Mouse (Mus musculus) myocyte (in vitro differentiated cells): ENCODE data around the gene Nrd1. TPM values are rescaled to one million over a fixed set of nuclear protein-coding genes. Genes with fewer than 3 reads are reported as not detected.

Experiments
- H3K27me3 ChIP-seq: one replicate; pipeline ENCODE4 v1.6.1; 2011; ENCODE audit not compliant: control insufficient read depth, insufficient read depth, insufficient read length
- H3K36me3 ChIP-seq: one replicate; pipeline ENCODE4 v1.6.1; 2011; ENCODE audit not compliant: control insufficient read depth, insufficient read depth
- H3K4me2 ChIP-seq: one replicate; pipeline ENCODE4 v1.6.1; 2011; ENCODE audit warnings: low read depth, control low read depth
- H3K4me3 ChIP-seq: one replicate; pipeline ENCODE4 v1.5.1; 2011; ENCODE audit warnings: mild to moderate bottlenecking, control low read depth, moderate library complexity
- H3K79me2 ChIP-seq: one replicate; pipeline ENCODE4 v1.6.1; 2011; ENCODE audit not compliant: control insufficient read depth, insufficient read depth
- H3ac ChIP-seq: one replicate; pipeline ENCODE4 v1.6.1; 2011; ENCODE audit not compliant: control insufficient read depth, insufficient read length
- CEBPB ChIP-seq: IDR thresholded peaks from 2 replicates; pipeline ENCODE4 v1.6.1; 2011; ENCODE audit warnings: mild to moderate bottlenecking, moderate library complexity; ENCODE audit not compliant: poor library complexity, insufficient read depth, severe bottlenecking
- E2F4 ChIP-seq: IDR thresholded peaks from one replicate; pipeline ENCODE4 v1.6.1; 2011; ENCODE audit warnings: mild to moderate bottlenecking, control low read depth, moderate library complexity; ENCODE audit not compliant: insufficient read depth
- MAX ChIP-seq: IDR thresholded peaks from one replicate; pipeline ENCODE4 v1.6.1; 2011; ENCODE audit warnings: low read depth, mild to moderate bottlenecking, control low read depth
- MYOD1 ChIP-seq, 3 experiments: IDR thresholded peaks; one replicate each; pipeline ENCODE4 v1.6.1; 2011; ENCODE audit warnings: control low read depth in 2 of 3, low read depth in 2 of 3, mild to moderate bottlenecking in 2 of 3, moderate library complexity in 1 of 3; ENCODE audit not compliant: insufficient read length in 2 of 3, control insufficient read depth in 1 of 3
- MYOG ChIP-seq, 3 experiments: IDR thresholded peaks; one replicate each; pipeline ENCODE4 v1.6.1; 2011; ENCODE audit warnings: control low read depth in 2 of 3, low read depth in 2 of 3, mild to moderate bottlenecking in 2 of 3; ENCODE audit not compliant: insufficient read length in 2 of 3, control insufficient read depth in 1 of 3, insufficient read depth in 1 of 3
- POLR2A ChIP-seq: IDR thresholded peaks from one replicate; pipeline ENCODE4 v1.6.1; 2011; ENCODE audit warnings: low read depth, mild to moderate bottlenecking, control low read depth, moderate library complexity; ENCODE audit not compliant: insufficient read length
- POLR2AphosphoS2 ChIP-seq: IDR thresholded peaks from one replicate; pipeline ENCODE4 v1.6.1; 2011; ENCODE audit warnings: low read depth, control low read depth; ENCODE audit not compliant: insufficient read length
- REST ChIP-seq: IDR thresholded peaks from one replicate; pipeline ENCODE4 v1.6.1; 2011; ENCODE audit warnings: mild to moderate bottlenecking, control low read depth, moderate library complexity; ENCODE audit not compliant: insufficient read depth, insufficient read length
- SRF ChIP-seq: IDR thresholded peaks from one replicate; pipeline ENCODE4 v1.6.1; 2011; ENCODE audit warnings: low read depth; ENCODE audit not compliant: control insufficient read depth, insufficient read length
- TCF12 ChIP-seq: IDR thresholded peaks from one replicate; pipeline ENCODE4 v1.6.1; 2011; ENCODE audit warnings: mild to moderate bottlenecking, control low read depth; ENCODE audit not compliant: poor library complexity, insufficient read depth, severe bottlenecking
- TCF3 ChIP-seq: IDR thresholded peaks from one replicate; pipeline ENCODE4 v1.6.1; 2011; ENCODE audit warnings: low read depth, control low read depth; ENCODE audit not compliant: insufficient read length
- USF1 ChIP-seq: IDR thresholded peaks from one replicate; pipeline ENCODE4 v1.6.1; 2011; ENCODE audit warnings: low read depth, mild to moderate bottlenecking, control low read depth, moderate library complexity
- polyA plus RNA-seq: library from polyadenylated mRNA; unstranded; fragments of >200 nt; fragmentation: generic; extraction: Trizol; gene quantifications from one replicate; pipeline ENCODE4 v1.2.1, GENCODE M21; 2012; ENCODE audit warnings: missing spikeins

Nrd1 gene
- polyA plus RNA-seq, 1 experiment = 55.8 TPM

DNA sequence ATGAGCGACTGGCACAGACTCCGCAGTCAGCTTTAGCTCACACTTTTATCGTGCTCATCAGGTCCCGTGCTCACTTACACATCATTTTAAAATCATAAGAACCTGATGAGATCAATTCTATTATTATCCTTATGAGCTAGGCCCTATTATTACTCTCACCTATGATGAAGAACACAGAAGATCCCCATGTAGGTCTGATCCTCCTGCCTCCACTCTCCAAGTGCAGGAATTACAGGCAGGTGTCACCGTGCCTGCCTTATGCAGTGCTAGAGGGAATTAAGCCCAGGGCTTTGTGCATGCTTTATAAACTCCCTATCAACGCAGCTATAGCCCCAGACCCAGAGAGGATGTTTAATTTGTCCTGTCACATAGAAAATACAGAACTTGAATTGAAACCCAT, 37.4 kb upstream of the Nrd1 start:
- no peak overlapping the region for H3ac ChIP-seq
- no peaks in the 10 kb centered on the region for H3K27me3 ChIP-seq
- TF ChIP-seq POLR2A (no peak), POLR2AphosphoS2 (no peak), TCF3 (no peak), TCF12 (no peak)
- H3K36me3 ChIP-seq = no peaks in the 10 kb centered on the region
- H3K4me3 ChIP-seq = no peak overlapping the region
- no peaks in the 10 kb centered on the region for H3K79me2 ChIP-seq
- no peak overlapping the region for H3K4me2 ChIP-seq

DNA sequence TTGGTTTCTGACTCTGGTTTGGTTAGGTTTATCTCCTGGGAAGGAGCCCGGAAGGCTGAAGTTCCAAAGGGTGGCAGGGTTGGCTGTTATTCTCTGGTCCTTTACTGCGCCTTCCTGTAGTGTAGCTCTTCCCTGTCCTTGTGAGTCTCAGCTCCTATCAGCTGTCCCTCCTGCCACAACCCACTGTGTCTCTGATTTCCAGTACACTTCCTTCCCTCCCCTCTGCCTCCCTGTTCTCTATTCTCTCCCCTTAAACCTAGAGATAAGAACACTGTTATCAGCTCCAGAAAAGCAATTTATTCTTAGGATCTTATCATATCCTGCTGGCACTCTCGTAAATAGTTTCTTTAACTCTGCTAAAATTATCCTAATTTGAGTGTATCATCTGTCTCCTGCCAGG, 30.9 kb upstream of the Nrd1 start:
- Histone ChIP-seq H3K79me2 (no peaks in the 10 kb centered on the region), H3K36me3 (no peaks in the 10 kb centered on the region), H3K27me3 (no peaks in the 10 kb centered on the region), H3K4me3 (no peak overlapping the region), H3ac (no peak overlapping the region), H3K4me2 (no peak overlapping the region)
- TF ChIP-seq SRF = no peak
- TF ChIP-seq CEBPB = no peak
- no peak for TF ChIP-seq E2F4
- TF ChIP-seq POLR2A = no peak

DNA sequence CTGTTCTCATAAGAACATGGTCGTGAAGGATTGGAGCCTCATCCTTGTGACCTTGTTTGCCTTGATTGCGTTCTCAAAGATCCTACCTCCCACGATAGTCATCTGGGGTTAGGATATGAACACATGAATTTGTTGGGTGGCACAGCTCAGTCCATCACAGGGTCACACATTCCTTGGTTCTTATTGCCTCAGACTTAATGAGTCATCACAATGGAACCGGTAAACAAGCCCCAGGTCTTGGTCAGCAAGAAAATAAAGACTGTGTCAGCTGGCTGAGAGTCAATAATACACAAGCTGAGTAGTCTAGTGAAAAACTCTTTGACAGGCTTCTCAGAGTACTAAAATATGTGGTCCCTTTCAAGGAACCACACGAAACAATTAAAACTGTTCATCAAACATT, 29.4 kb upstream of the Nrd1 start:
- Histone ChIP-seq H3K27me3 (no peaks in the 10 kb centered on the region), H3K4me3 (no peak overlapping the region), H3ac (no peak overlapping the region), H3K79me2 (no peaks in the 10 kb centered on the region), H3K4me2 (no peak overlapping the region), H3K36me3 (no peaks in the 10 kb centered on the region)
- TF ChIP-seq CEBPB = peak; percentile 72
- TF ChIP-seq REST = no peak
- no peak for TF ChIP-seq TCF12
- no peak for TF ChIP-seq MYOG (IDR thresholded peaks at IDR 0.05; ENCODE audit: control insufficient read depth in 1 of 3, insufficient read depth in 1 of 3, insufficient read length in 2 of 3, low read depth in 2 of 3)

DNA sequence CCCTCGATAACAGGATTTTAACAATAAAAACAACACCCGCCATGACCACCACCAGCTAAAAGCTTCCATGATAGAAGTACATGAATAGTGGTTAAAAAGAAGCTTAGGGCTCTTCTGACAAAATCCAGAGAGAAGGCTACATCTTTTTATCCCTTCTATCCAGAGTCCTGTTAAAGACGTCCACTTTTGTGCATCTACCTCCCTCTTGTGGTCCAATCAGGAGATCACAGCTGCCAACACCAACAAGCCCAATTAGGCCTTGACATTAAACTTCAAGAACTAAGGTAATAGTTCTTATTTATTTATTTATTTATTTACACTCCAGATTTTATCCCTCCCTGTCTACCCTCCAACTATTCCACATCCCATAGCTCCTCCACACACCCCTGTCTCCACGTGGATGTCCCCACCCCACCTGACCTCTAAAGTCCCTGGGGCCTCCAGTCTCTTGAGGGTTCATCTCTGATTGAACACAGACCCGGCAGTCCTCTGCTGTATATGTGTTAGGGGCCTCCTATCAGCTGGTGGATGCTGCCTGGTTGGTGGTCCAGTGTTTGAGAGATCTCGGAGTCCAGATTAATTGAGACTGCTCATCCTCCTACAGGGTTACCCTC, 23.9 kb upstream of the Nrd1 start:
- no peak overlapping the region for H3K4me3 ChIP-seq
- H3K36me3 ChIP-seq = no peaks in the 10 kb centered on the region
- no peak overlapping the region for H3ac ChIP-seq
- H3K27me3 ChIP-seq = no peaks in the 10 kb centered on the region
- no peaks in the 10 kb centered on the region for H3K79me2 ChIP-seq
- TF ChIP-seq USF1 (no peak), TCF12 (no peak), POLR2AphosphoS2 (no peak), SRF (no peak), E2F4 (no peak), POLR2A (no peak), MYOD1 (IDR thresholded peaks at IDR 0.05; ENCODE audit: control insufficient read depth in 1 of 3, insufficient read length in 2 of 3, low read depth in 2 of 3) (no peak), TCF3 (no peak), MYOG (IDR thresholded peaks at IDR 0.05; ENCODE audit: control insufficient read depth in 1 of 3, insufficient read depth in 1 of 3, insufficient read length in 2 of 3, low read depth in 2 of 3) (no peak), REST (no peak), CEBPB (no peak), MAX (no peak)
- no peak overlapping the region for H3K4me2 ChIP-seq

DNA sequence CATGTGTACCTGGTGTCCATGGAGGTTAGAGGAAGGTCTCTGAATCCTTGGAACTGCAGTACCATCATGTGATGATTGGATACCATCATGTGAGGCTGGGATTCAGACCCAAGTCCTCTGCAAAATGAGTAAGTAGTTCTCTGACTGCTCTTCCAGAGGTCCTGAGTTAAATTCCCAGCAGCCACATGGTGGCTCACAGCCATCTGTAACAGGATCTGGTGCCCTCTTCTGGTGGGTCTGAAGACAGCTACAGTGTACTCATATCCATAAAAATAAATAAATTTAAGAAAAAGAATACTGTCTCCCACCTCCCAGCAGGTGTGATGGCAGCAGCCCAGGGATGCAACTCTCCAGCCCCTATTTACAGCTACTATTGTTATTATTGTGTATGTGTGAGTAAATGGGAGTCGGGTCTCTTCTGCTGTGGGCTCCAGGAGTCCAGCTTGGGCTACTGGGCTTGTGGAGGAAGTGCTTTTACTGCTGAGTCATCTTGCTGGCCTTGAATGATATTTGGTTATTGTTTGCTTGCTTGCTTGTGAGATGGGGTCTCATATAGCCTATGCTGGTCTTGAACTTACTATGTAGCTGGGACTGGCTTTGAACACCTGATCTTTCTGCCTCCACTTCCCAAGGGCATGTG, 13.5 kb upstream of the Nrd1 start:
- no peak overlapping the region for H3K4me3 ChIP-seq
- TF ChIP-seq SRF = no peak
- TF ChIP-seq POLR2A = no peak
- TF ChIP-seq USF1 = no peak
- TF ChIP-seq MYOG (IDR thresholded peaks at IDR 0.05; ENCODE audit: control insufficient read depth in 1 of 3, insufficient read depth in 1 of 3, insufficient read length in 2 of 3, low read depth in 2 of 3) = no peak
- no peak for TF ChIP-seq E2F4
- TF ChIP-seq MYOD1 (IDR thresholded peaks at IDR 0.05; ENCODE audit: control insufficient read depth in 1 of 3, insufficient read length in 2 of 3, low read depth in 2 of 3) = no peak
- TF ChIP-seq CEBPB = no peak
- TF ChIP-seq MAX = no peak
- TF ChIP-seq TCF3 = no peak
- no peak for TF ChIP-seq POLR2AphosphoS2
- TF ChIP-seq TCF12 = no peak
- TF ChIP-seq REST = no peak
- no peaks in the 10 kb centered on the region for H3K79me2 ChIP-seq
- no peak overlapping the region for H3K4me2 ChIP-seq
- H3ac ChIP-seq = no peak overlapping the region
- no peaks in the 10 kb centered on the region for H3K27me3 ChIP-seq
- H3K36me3 ChIP-seq = no peaks in the 10 kb centered on the region
